Mouse (Mus musculus) neural tube, embryonic 12.5 days (tissue): ENCODE data around the gene Gopc. TPM values are rescaled to one million over a fixed set of nuclear protein-coding genes. Genes with fewer than 3 reads are reported as not detected.

Experiments
- ATAC-seq: fragments of 200-750 bp; cut with Nextera tagmentation; 2 replicates; pipeline ENCODE4 v1.8.0; 2017; ENCODE audit warnings: low read depth, mild to moderate bottlenecking, moderate TSS enrichment, moderate library complexity; ENCODE audit not compliant: low FRiP score
- H3K27ac ChIP-seq: fragments of 300-500 bp; sonication (generic); 2 replicates; pipeline ENCODE4 v1.5.1; 2016
- H3K27me3 ChIP-seq: fragments of 300-500 bp; sonication (generic); replicated peaks from 2 replicates; pipeline ENCODE4 v1.6.1; 2016; ENCODE audit warnings: mild to moderate bottlenecking
- H3K36me3 ChIP-seq: fragments of 300-500 bp; sonication (generic); 2 replicates; pipeline ENCODE4 v1.6.1; 2016; ENCODE audit warnings: mild to moderate bottlenecking
- H3K4me1 ChIP-seq: fragments of 300-500 bp; sonication (generic); 2 replicates; pipeline ENCODE4 v1.6.1; 2016
- H3K4me2 ChIP-seq: fragments of 300-500 bp; sonication (generic); replicated peaks from 2 replicates; pipeline ENCODE4 v1.6.1; 2016; ENCODE audit warnings: mild to moderate bottlenecking
- H3K4me3 ChIP-seq: fragments of 300-500 bp; sonication (generic); 2 replicates; pipeline ENCODE4 v1.5.1; 2016
- H3K9ac ChIP-seq: fragments of 300-500 bp; sonication (generic); 2 replicates; pipeline ENCODE4 v1.6.1; 2016; ENCODE audit warnings: mild to moderate bottlenecking
- H3K9me3 ChIP-seq: fragments of 300-500 bp; sonication (generic); 2 replicates; pipeline ENCODE4 v1.6.1; 2016; ENCODE audit warnings: mild to moderate bottlenecking
- WGBS: fragments of 180-500 bp; shearing (Covaris S2); methylation state at CpG from one replicate; pipeline ENCODE4 v1.1.7; 2016; 5-methylcytosine and 5-hydroxymethylcytosine counted together
- polyA plus RNA-seq: library from polyadenylated mRNA; unstranded; fragments of >200 nt; fragmentation: Nextera tagmentation; extraction: Ambion mirVana; gene quantifications from 2 replicates; pipeline ENCODE4 v1.2.1, GENCODE M21; 2016

The Gopc gene
- polyA plus RNA-seq, 1 experiment from 2014 or later: 35.6 TPM

DNA sequence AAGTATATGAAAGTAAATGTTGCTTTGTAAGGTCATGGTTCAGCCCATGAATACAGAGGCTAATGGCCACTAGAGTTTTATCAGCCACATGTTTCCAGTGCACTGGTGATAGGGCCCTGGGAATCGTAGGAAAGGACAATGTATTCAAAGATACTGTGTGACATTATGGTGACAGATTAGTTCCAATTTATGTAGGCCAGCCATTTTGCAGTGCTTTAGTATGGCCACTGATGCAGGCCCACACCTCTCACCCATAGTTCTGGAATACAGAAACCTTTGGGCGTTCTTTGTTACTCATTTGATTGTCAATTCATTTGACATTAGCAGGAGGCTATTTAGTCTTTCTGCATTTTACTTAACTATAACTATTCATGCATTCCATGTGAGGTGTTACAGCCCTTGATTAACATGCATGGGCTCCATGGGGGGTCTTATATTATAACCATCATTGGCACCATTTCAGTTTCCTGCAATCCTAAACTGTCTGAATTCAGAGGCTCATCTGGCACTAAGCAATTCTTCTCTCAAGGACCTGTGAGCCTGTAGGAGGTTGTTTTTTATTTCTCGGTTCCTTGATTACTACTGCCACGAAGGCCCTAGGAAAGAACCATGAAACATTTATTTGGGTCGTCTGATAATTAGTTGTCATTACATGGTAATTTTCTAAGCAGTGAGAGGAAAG, 93.9 kb downstream of the Gopc start:
- ATAC-seq: peak; percentile 56
- H3K27ac ChIP-seq: no peak overlapping the region
- H3K9ac ChIP-seq: no peak overlapping the region
- H3K4me3 ChIP-seq: no peak overlapping the region
- WGBS: 35% methylated on average over 5 of the region's 5 CpGs
- H3K27me3 ChIP-seq: no peaks in the 10 kb centered on the region
- no peaks in the 10 kb centered on the region for H3K4me1 ChIP-seq
- H3K4me2 ChIP-seq: no peak overlapping the region
- H3K36me3 ChIP-seq: peaks cover 4% of the 10 kb centered on the region; the same call in 1 of the 2 replicates
- H3K9me3 ChIP-seq: no peaks in the 10 kb centered on the region

Other genes with a start within 250 kb of the Gopc start
- gene Ros1, start 186.9 kb downstream of the Gopc start, polyA plus RNA-seq: not detected in 2 replicates
- 35.0 and 42.0 TPM in 2 replicates for gene Dcbld1, start 148.5 kb downstream of the Gopc start, polyA plus RNA-seq
- not detected in 2 replicates for gene Gm26741, start 23.4 kb downstream of the Gopc start, polyA plus RNA-seq
- gene Nepn, start 6.8 kb upstream of the Gopc start, polyA plus RNA-seq: not detected in 2 replicates
- 17.0 and 17.2 TPM in 2 replicates for gene Nus1, start 35.4 kb upstream of the Gopc start, polyA plus RNA-seq